Mouse (Mus musculus): ENCODE data around the gene Tut1. TPM values are rescaled to one million over a fixed set of nuclear protein-coding genes. Genes with fewer than 3 reads are reported as not detected.

Tut1 gene
- total RNA-seq (2021): 10 to 100 TPM; 18.7 to 20.1 TPM

GRCm38 (mm10) chr19:8953135-8954039, at the start of gene Tut1:
Gene Tut1 (plus strand): TSS chr19:8953847.
- intact Hi-C loops (cut with DNase I): loop anchor here (5.0 kb wide), 1 partner anchor 56 kb away; the partner anchor contains the start of gene Ganab
- peak; percentile 94 to 99 for DNase-seq (ENCODE audit: low spot score in 2 of 2)

DNA sequence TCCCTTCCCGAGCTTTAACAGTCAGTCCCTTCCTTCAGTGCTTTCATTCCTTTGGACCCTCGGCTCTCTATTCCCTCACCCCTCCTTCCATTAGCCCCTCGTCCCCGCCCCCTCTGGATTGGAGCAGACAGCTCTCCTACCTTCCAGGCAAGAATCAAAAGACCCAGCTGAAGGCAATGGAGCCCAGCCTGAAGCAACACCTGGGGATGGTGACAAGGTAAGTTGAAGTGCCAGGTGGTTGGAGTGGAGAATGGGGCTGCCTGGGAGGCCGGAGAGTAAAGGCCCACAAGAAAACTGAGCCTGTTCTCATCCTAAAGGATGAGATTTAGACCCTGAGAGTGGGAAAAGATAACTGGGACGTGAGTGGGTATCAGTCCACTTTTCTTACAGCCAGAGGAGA, 45.1 kb upstream of the Tut1 start:
- intact Hi-C loops (cut with DNase I): no loop called here
- no peak for DNase-seq (ENCODE audit: low spot score in 2 of 2)

DNA sequence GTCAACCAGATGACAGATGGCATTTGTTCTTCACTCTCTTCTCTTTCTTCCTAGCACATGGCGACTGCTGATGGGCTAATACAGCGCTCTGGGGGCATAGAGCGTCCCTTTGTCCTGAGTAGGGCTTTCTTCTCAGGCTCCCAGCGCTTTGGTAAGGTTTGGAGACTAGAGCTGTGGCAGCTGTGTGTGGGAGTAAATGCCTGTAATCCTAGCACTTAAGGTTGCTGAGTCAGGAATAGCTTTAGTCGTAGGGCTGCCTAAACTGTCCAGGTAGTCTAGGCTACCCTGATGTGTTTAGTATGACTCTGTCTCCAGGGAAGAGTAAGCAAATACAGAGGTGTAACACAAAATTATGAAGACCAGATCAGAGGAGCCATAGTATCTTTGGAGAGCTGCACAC, 41.8 kb upstream of the Tut1 start:
- intact Hi-C loops (cut with DNase I): loop anchor here (2.0 kb wide), 1 partner anchor 13 kb away; the partner anchor contains the start of gene Ganab
- peak; percentile 34 to 81 for DNase-seq (ENCODE audit: low spot score in 2 of 2)

DNA sequence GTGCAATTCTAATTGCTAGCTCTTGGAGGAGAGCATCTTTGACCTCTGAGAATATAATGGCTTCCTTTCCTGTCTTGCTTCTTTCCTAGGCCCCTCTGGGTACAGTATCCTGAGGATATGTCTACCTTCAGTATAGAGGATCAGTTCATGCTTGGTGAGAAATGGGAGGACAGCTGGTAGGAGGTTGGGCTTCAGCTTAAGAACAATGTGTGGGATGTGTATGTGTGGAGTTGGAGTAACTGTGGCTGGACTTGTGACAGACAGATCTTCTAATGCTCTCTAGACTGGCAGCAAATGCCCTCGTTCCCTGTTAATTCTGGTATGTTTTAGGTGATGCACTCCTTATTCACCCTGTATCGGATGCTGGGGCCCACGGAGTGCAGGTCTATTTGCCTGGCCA, 39.4 kb upstream of the Tut1 start:
- intact Hi-C loops (cut with DNase I): no loop called here
- peak; percentile 28 to 85 for DNase-seq (ENCODE audit: low spot score in 2 of 2)

DNA sequence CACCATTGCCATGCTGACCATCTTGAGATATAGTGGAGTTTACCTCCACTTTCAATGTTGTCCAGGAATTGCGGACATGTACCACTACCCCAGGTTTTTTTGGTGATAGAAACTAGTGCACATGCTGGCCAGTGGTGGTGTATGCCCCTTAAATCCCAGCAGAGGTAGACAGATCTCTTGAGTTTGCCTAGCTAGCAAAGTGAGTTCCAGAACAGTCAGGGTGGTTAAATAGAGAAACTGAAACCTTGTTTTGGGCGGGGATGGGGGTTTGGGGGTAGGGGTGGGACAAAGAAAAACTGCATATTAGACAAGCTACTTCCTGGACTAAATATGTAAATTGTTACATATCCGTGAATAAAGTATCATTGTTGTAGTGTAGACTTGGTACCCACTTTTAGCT, 34.6 kb upstream of the Tut1 start:
- intact Hi-C loops (cut with DNase I): no loop called here
- no peak for DNase-seq (ENCODE audit: low spot score in 2 of 2)

GRCm38 (mm10) chr19:8919684-8920072, 34.0 kb upstream of the Tut1 start:
- intact Hi-C loops (cut with DNase I): no loop called here
- no peak for DNase-seq (ENCODE audit: low spot score in 2 of 2)

GRCm38 (mm10) chr19:8920073-8920736, 33.4 kb upstream of the Tut1 start, which contains the start of gene B3gat3:
Gene B3gat3 (plus strand): TSS chr19:8920374.
- peak; percentile 96 to 97 for DNase-seq (ENCODE audit: low spot score in 2 of 2)
- intact Hi-C loops (cut with DNase I): no loop called here

- intact Hi-C loops (cut with DNase I): no loop called here
- DNase-seq (ENCODE audit: low spot score in 2 of 2): peak; percentile 27 to 35
Measured at GRCm38 (mm10) chr19:8920836-8921291, 32.8 kb upstream of the Tut1 start.

DNA sequence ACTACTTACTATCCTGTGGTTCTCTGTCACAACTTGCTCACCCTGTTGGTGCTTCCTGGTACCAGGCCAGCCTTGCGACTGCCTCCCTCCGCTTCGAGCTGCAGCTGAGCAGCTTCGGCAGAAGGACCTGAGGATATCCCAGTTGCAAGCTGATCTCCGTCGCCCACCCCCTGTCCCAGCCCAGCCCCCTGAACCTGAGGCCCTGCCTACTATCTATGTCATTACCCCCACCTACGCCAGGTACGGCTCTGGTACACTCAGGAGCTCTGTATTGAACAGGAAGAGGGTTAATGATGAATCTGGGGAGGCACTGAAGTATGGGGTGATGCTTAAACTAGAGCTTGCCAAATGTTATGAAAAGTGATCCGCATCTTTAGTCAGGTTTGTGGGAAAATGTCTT, 31.9 kb upstream of the Tut1 start:
- intact Hi-C loops (cut with DNase I): no loop called here
- no peak for DNase-seq (ENCODE audit: low spot score in 2 of 2)

DNA sequence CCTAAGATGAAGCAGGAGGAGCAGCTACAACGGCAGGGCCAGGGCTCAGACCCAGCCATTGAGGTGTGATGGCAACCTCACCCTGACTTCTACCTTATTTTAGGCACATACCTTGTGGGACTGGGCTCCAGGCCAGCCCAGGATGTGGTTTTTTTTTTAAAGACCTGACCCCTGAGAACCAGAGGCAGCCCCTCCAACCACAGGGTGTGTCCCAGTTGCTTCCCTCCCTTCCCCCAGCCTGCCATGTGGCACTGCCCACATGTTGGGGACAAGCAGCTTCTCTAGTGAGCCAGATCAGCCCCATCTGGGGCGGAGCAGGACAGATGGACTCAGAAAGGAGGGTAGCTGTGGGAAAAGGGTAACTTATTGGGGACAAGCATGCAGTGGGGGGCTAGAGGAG, 26.9 kb upstream of the Tut1 start:
- peak in 1 of 2 experiments; percentile 24 for DNase-seq (ENCODE audit: low spot score in 2 of 2)
- intact Hi-C loops (cut with DNase I): no loop called here

GRCm38 (mm10) chr19:8927891-8928525, 25.6 kb upstream of the Tut1 start:
- intact Hi-C loops (cut with DNase I): no loop called here
- no peak for DNase-seq (ENCODE audit: low spot score in 2 of 2)

DNA sequence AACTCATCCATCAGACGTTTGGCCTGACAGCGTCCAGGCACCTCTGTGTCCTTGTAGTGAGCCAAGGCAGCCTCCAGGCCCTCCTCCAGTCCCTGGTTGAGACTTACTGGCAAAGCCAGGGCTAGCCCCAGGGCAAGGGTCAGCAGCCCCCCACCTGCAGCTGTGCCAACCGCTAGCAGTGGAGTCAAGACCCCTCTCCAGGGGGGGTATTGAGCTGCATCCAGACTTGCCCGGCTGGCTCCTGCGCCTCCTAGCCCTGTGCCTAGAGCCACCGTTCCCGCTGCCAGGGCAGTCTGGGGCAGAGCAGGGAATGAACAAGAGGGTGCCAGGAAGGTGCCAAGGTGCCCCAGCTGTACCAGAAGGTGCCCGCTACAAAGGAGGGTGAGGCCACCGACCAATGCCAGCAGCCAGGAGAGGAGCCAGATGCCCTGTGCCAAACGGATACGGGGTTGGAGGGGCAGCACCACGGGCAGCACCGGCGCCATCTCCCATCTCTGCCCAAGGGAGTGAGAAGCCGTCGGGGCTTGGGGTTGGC, 24.9 kb upstream of the Tut1 start:
- DNase-seq (ENCODE audit: low spot score in 2 of 2): no peak
- intact Hi-C loops (cut with DNase I): no loop called here

DNA sequence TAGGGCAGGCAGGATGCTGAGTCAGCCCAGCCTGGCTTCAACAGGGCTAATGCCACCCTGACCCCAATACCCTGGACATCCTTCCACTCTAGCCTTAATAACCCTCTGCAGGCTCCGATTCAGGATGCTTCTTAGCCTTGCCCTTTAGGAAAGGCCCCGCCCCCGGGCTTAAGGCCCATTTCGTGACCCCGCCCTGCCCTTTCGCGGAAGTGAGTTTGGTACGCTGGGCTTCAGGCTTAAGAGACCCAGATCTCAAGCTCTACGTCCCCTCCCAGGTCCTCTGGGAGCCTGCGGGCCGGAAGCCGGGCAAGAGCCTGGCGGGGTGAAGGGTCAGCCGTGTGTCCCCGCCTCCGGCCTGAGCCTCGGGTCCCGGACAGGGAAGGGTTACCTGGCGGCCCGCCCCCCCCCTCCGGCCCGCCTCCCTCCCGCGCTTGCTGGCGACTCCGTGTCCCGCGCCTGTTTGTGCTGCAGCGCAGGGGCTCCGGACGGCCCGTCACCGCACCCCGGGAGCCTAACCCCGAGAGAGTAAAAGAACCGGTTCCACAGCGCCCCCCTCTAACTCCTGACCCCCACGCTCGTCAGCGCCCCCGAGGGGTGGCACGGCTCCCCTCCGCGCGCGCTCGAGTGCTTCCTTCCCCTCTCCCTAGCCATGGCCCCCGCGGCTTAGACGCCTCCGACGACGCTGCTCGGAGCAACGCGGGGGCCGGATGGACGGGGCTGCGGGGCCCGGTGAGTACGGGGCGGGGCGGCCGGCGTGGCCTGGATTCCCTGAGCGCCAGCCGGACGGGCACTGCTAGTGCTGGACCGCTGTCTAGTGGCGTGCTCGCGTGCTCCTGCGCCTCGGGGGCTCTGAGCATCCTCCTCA, 24.2 kb upstream of the Tut1 start, which contains the start of the genes Rom1 and Eml3:
Rom1 (minus strand) TSS at position 133 of the 865 bp plus-strand sequence.
Eml3 (plus strand) TSS at position 329 of the 865 bp plus-strand sequence.
- intact Hi-C loops (cut with DNase I): no loop called here

GRCm38 (mm10) chr19:8930117-8930516, 23.5 kb upstream of the Tut1 start:
- DNase-seq (ENCODE audit: low spot score in 2 of 2): no peak
- intact Hi-C loops (cut with DNase I): no loop called here

More for the DNA sequence above, 24.2 kb upstream of the Tut1 start, which contains the start of the genes Rom1 and Eml3:
- peak; percentile 49 to 60 for DNase-seq (ENCODE audit: low spot score in 2 of 2)

- intact Hi-C loops (cut with DNase I): no loop called here
- DNase-seq (ENCODE audit: low spot score in 2 of 2): no peak
Measured at GRCm38 (mm10) chr19:8930771-8931170, 22.9 kb upstream of the Tut1 start.

DNA sequence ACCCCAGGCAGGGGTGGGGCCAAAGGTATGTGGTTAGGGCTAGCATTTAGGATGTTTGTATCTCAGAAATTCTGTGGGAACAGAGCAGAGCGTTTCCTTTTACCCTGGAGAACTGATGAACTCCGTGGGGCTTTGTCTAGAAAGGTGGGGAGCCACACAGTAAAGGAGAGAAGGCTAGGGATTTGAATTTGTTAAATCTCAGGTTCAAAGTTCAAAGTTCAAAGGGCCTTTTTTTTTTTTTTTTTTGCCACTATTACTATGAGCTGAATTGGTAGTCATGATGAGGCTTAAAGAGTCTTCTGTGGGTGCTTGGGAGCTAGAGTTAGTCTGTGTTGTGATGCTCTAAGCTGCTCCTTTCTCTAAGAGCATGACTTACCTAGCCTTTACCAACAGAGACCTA, 16.9 kb upstream of the Tut1 start:
- intact Hi-C loops (cut with DNase I): no loop called here
- DNase-seq (ENCODE audit: low spot score in 2 of 2): no peak

DNA sequence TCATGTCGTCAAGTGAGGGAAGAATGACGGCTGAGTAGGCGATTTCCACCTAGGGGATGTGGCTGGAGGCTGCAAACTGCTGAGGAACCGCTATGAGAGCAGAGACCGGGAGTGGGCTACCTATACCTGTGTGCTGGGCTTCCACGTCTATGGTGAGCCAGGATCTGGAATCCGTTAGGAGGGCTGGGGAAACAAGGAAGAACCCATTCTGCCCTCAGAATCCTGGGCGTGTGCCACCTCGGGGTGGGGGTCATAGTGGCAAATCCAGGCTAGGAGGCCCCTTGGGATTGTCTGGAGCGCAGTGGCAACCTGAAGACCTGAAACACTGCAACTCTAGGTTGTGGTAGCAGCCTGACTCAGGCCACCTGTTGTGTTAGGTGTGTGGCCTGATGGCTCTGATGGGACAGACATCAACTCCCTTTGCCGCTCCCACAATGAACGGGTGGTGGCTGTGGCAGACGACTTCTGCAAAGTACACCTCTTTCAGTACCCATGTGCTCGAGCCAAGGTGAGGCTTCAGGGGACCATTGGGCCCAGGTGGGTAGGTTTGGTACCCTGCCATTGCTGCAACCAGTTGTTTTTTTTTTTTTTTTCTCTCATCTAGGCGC, 13.0 kb upstream of the Tut1 start:
- no peak for DNase-seq (ENCODE audit: low spot score in 2 of 2)
- intact Hi-C loops (cut with DNase I): no loop called here

DNA sequence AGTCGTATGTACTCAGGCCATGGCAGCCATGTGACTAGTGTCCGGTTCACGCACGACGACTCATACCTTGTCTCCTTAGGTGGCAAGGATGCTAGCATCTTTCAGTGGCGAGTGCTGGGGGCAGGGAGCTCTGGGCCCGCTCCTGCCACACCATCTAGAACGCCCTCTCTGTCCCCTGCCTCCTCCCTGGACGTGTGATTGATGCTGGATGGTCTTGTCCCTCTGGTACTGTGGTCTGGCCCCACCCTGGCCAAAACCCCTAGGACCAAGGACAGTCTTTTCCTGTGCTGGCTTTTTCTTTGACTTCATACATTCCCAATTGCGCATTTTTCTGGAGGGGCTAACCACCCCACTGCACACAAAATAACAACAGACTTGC, 12.5 kb upstream of the Tut1 start:
- no peak for DNase-seq (ENCODE audit: low spot score in 2 of 2)
- intact Hi-C loops (cut with DNase I): no loop called here

All from left cerebral cortex, postnatal 25 days (tissue).